Mouse (Mus musculus): ENCODE measurements around the gene Gpr37l1.
"Not testable (repeated sequence)": the region's sequence is repeated elsewhere in the genome, so short reads cannot be mapped to it uniquely, and the experiment has no call there.

Gpr37l1 gene

DNA sequence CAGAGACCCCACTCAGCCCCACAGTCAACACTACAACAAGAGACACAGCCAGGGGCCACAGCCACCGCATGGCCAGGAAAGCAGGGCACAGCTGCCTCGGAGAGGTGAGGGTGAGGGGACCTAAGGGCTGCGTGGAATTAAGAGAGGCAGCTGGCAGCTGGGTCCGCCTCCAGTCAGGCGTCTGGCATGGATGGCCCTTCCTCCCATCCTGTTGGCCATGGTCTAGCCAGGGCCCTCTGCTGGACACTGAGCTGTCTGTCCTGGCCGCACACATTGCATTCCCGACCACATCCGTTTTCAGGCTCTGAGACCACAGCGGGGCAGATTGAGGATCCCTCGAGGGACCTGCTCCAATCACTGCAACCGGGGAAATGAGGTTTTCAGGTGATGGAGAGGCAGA is at the start of gene Gpr37l1:
TSS of gene Gpr37l1 (minus strand) at position 247 of the 400 bp plus-strand sequence.
- peak; percentile 62 to 72 for DNase-seq

DNA sequence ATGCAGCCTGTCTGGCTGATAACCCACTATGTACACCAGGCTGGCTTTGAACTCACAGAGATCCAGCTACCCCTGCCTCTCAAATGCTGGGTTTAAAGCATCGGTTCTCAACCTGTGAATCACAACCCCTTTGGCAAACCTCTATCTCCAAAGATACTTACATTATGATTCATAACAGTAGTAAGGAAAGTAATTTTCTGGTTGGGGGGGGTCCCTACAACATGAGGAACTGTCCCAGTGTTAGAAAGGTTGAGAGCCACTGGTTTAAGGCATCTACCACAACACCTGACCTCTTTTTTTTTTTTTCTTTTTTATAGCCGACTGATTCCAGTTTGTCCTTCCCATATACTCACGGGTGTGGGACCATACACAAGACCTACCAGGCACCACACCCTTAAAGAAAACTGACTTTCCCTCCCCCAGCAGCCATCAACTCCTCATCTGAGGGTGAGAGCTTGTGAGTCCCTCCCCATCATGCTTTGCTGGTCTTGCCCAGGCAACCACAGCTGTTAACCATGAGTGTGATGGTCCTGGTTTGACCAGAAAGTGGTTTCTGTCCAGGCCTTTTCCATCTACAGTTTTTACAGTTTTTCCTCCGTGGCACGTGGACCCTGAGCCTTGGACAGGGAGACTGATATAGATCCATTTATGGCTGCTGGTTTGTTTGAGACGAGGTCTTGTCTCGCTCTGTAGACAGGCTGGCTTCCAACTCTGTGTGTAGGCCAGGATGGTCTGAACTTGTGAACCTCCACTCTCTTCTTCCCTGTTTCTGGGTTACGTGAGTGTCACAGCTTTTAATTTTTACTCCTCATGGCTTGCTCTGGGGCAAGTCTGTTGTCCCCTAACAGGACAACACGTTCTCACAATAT is 46.5 kb upstream of the Gpr37l1 start:
- DNase-seq: no peak

DNA sequence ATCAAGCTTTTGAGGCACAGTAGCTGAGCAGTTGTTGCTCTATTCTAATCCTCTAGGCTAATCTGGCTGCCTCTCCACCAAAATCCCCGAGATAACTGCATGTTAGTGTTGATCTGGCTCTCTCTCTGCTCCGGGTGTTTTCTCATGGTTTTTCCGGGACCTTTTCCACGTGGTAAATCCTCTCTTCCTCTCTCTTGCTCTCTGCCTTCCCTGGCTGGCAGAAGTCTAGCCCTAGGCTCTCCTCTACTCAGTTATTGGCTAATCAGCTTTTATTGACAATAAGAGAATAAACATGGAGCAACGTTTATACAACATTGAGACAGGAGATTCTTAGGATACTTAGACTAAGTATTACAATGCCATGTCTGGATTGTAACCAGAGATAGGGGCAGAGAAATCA is 42.9 kb upstream of the Gpr37l1 start:
- DNase-seq: no peak

DNA sequence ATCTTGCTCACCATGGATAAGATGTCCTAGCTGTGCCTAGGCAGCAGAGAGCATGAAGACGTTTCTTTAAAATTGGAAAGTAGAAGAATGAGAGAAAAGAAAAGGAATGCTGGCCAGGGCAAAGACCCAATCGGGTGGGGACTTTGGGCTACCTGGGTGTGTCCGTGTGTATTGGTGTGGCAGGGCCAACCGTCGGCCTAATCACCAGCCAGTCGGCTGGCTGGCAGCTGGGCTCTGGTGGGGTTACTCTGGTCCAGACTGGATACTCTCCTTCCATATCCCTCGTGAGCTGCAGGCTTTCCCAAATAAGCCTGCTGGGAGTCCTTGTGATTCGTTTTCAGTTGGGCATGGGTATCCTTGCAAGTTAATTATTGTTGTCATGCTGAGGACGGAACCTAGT is 41.2 kb upstream of the Gpr37l1 start:
- no peak for DNase-seq

DNA sequence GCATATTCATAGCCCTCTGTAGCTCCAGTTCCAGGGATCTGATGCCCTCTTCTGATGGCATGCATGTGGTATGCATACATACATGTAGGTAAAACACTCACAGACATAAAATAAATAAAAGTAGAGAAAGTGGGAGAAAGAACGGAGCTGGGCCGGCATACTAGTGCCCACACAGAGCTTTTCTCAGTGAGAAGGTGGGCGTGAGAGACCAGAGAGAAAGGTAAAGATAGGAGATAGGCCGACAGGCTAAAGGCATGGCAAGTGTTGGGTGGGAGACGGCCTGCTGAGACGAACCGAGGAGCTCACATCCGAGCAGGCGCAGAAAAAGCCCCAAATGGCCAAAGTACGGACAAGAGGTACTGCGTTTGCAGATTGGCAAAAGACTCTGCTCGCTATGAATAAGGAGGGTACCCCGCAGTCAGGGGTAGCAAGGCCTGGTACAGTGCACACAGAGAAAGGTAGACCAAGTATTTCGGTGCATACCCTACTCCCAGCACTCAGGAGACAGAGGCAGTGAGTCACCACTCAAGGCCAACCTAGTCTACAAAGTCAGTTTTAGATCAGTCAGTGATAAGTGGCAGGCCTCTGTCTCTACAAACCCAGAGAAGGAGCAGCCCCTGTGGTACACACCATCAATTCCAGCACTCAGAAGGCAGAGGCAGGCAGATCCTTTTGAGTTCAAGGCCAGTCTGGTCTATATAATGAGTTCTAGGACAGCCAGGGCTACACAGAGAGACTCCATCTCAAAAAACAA is 39.3 kb upstream of the Gpr37l1 start:
- no peak for DNase-seq

DNA sequence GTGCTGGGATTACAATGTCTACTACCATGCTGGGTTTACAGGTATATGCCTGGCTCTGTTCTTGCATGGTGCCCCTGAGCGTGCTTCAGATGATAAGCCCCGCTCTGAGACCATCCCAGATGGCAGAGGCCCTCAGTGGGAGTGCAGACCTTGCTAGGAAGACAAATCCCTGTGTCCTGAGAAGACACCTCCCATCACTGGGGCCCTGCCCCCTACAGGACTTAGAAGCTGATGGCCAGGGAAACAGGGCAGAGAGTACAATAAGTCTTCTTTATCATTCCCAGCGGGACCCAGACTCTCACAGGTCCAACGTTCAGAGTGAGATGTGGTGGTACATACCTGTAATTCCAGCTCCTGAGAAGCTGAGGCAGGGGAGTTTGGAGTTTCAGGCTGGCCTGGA is 37.8 kb upstream of the Gpr37l1 start:
- DNase-seq: no peak

DNA sequence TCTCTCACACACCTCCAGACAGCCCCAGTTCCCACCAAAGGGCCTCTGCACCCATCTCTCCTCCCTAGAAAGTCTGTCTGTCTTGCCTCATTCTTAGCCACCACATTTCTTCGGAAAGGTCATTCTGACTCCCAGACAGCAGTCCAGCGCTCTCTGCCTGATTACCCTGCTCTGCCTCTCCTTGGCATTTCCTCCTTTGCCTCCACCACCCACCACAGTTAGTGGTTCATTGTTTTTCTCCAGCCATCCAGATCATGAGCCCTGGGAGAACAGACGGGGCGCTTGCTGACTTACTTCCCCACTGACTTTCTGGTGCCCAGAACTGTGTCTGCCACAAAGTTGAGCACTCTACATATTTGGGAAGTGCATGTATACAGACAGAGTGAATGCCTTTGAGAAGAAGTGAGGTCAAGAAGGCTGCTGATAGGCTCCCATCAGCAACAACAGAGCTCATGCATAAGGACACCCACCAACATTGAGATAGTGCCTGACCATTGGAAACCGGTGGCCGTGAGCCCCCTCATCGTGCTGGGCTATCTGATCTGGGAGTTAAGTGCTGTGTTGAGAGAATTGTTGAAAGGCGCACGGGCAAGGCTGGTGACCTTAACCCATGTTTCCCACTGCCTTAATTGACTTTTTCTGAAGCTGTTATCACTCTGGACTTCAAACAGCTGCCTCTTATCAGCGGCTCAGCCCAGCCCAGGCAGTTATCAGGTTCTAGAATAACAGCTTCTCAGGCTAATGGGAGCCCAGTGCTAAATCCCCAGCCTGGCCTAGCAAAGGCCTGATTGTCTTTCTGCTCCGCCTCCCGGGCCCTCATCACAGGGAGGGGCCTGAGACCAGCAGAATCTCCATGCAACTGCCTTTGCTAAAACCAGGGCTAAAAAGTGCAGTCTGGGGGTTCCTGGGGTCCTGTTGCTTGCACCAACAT is 37.0 kb upstream of the Gpr37l1 start:
- no peak for DNase-seq

DNA sequence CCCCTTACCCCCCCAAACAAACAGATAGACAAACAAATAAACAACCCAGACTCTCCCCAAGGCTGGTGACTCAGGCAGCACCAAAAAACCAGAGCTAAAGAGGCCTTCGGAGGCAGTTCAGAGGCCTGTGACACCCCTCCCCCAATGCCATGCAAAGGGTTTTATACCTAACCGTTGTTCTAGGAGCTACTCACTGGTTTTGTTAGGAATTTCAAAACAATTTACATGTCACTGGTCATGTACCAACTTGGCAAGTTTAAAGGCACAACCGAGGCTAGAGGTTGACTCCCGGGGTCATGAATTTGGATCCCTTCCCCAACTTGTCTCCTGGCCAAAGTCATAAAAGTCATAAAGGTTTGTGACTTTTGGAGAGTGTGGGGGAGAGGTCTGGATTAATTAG is 32.9 kb upstream of the Gpr37l1 start:
- DNase-seq: no peak

DNA sequence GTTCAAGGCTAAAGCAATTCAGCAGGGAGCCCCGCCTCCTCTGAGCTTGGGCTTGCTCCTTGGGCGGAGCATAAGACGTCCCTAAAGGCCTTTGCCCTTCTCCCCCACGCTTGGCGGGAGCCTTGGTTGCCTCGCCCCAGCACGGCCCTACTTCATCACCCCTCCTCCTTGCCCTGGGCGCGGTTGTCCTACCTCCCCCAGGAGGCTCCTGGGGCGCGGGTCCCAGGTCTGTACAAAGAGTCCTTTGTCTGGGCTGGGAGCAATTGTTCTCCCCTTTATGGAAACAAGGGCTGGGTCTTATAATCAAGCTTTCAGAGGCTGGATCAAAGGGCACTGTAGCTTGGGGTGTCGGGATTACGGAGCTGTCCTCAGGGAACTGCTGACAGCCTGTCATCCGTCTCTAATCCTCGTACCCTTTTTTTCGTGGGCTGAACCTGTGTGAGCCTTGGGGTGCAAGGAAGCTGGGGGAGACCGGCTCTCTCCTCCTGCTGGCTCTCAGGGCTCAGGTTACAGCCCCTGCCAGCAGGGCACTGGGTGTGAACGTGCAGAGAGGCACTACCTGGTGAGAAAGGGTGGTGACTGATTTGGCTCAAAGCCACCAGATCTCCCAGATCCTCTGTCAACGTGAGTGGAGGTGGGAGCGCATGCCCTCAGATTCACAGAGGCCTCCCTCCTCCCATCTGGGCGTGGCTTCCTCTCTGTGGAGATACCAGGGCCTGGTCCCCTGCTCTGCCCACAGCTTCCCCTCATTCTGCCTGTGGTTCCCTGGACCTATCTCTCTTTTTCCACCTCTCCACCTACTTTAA is 31.7 kb upstream of the Gpr37l1 start:
- no peak for DNase-seq

DNA sequence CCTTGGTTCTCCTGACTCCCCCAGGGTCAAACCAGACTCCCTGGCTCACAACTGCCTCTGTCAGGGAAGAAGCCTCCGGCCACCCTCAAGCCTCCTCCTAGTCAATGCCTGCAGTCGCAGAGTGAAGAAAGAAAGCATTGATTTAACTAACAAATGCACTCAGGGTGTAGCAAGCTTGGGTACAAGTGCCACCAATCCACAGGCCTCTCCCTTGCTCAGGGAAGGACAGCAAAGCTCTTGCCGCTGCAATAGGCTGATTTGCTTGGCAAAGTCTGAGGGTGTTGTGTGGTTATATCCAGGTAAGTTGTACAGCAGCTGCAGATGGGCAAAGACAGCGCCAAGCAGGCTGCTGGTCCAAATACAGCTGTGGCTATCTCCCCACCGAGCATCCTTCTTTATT is 30.9 kb upstream of the Gpr37l1 start:
- no peak for DNase-seq

DNA sequence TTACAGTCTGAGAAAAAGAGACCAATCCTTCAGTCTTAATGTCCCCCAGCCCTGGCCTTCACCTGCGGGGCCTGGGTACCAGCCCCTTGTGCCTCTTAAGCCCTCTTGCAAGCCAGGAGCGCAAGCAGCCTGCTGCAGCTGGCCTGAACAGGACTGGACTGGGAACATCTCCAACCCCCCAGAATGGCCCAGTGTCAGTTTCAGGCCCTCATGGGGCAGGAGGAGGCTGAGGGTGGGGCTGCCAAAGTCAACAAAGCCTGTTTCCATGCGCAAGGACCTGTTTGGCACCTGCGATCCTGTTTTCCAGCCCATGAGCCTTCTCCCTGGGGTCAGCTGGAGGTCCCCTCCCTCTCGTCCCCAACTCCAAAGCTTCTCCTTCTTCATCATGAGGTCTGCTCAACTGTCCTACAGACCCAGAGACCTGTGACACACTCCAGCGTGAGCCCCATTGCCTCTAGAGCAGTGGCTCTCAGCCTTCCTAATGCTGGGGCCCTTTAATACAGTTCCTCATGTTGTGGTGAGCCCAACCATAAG is 28.5 kb upstream of the Gpr37l1 start:
- no peak for DNase-seq

DNA sequence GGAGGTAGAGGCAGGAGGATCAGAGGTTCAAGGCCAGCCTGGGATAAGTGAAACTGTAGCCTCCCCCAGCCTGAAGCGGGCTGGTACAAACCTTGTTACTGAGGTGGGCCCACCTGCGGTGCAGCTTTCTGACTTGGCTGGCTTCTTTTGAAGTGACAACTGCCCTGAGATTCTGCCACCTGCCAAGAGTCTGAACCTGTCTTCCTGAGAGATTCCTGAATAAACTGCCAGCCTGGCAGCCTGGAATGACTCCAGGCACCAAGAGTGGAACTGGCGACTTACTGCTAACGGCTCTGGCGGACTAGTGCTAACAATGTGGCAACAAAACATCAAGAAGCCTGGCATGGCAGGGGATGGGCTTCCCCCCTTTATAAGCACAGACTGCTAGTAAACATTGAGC is 26.9 kb upstream of the Gpr37l1 start:
- DNase-seq: peak; percentile 78 to 85

DNA sequence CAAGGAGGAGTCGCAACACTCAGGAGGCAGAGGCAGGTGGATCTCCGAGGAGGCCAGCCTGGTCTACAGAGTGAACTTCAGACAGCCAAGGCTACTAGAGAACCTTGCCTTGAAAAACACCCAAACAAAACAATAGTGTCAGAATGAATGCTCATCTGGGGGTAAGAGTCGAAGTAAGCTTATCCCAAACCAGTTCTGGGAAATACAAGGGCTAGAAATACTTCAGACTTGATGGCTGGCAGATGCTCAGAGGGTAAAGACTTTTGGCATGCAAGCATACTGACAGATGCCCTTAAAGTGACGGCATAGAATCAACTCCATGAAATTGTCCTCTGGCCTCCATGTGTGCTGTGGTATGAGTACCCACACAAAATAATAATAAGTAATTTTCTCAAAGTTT is 21.7 kb upstream of the Gpr37l1 start:
- DNase-seq: no peak

DNA sequence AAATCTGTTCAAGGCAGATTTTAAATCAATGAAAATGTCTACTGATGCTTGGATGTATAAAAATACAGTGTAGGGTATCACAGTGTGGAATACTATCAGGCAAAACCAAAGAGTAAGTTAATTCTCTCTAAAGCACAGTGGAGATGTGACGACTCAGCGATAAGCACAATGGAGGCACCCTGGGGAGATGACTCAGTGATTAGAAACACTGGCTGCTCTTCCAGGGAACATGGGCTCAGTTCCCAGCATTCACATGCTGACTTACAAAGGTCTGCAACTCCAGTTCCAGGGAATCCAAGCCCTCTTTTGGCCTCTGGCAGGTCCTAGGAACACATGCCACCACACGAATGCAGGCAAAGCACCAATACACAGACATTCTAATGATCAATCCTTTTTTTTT is 20.7 kb upstream of the Gpr37l1 start:
- peak; percentile 47 to 50 for DNase-seq

DNA sequence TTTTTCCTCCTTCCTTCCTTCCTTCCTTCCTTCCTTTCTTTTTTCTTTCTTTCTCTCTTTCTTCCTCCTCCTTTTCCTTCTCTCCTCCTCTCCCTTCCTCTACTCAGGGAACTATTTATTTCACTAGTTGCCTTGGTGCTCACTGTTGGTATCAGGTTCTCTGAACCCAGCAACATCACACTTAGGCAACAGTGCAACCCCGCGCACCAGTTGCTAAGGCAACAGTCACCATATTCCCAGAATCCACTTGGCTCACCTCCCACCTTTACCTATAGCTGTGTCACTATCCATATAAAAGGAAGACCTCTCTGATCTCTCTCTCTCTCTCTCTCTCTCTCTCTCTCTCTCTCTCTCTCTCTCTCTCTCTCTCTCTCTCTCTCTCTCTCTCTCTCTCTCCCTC is 19.5 kb upstream of the Gpr37l1 start:
- DNase-seq: not testable (repeated sequence)

DNA sequence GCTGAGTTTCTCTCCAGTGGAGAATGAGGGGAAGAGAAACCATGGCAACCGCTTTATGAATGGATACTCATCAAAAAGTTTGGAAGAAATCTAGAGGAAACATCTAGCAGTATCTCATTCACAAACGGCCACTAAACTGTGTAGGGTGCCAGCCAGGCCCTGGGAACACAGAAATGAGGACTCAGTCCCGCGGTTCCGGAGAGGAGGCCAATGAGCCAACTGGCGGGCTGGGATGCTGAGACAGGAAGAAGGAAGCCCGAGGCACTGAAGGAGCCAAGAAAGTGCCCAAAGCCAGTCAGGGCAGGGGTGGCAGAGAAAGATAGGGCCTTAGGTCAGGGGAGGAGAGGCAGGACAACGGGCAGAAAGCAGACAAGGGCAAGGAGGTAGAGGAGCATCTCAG is 18.9 kb upstream of the Gpr37l1 start:
- peak; percentile 39 to 45 for DNase-seq

DNA sequence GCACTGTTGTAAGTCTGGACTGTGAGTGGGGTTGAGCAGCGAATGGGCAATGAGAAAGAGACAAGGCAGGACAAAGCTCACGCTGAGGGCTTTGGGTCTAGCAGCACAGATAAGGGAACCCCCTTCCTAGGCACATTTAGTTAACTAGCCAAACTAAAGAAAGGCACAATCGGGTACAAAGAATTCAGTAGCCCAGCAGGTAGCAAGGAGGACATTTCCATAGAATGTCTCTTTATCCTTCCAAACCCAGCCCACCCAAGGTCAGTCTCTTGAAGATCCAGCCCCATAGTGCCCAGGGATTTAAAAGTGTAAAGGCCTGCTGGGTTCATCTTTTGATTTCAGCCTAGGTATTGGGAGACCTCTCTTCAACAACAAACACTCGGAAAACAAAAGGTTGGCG is 18.5 kb upstream of the Gpr37l1 start:
- DNase-seq: no peak

DNA sequence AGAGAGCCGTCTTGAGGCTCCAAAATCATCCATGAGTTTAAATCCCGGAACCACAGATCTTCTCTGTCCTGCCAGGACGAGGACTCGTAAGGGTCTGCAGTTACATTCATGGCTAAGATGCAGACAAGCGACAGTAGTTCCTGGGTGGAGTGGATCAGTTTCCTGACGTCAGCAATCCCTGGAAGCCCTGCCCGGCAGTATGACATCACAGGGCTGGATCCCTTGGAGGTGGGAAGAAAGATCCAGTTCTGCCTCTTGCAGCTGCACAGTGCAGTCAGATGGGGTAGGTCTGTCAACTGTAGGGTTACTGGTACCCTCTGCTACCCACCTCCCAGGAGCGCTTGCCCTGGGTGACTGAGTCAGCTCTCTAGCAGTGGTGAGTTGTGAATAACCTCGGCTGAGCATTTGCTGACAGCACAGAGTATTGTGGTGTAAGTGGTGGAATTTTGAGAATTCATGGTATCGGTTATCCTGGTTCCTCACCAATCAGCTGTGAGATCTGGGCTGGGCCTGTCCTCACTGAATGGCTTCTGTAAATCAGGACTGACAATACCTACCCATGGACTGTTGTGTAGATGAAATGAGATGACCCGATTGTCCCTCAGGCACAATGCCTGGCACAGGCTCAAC is 16.6 kb upstream of the Gpr37l1 start:
- no peak for DNase-seq

DNA sequence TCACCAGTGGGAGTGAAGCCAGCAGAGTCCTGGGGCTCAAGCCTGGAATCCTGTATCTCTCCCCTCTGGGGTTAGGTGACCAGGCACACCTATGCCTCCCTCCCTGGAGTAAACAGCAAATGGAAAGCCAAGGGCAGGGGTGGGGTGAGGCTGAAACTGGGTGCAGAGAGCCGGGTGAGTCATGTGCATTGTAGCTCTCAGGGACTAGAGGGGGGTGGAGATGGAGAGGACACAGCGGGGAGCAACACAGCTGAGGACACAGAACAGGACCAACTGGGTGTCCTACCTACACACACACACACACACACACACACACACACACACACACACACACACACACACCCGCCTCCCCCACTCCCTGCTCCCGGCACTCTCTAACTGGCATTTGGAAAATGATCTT is 16.0 kb upstream of the Gpr37l1 start:
- no peak for DNase-seq

DNA sequence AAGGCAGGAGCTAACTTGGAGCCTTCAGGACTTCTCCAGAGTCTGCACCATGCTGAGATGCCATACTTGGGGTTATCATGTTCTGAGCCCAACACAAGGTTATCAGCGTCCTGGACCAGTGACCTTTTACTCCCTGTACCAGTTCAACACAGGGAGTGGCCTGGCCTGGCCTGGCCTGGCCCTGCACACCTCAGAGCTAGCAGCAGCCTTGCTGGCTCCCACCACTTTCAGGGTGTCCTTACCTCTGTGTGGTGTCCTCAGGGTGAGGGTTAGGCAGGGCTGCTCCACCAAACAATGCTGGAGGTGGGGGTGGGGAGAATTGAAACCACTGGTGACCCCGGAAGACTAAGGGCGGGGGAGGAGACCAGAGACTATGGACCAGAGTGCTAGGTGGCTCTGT is 15.5 kb upstream of the Gpr37l1 start:
- DNase-seq: no peak

DNA sequence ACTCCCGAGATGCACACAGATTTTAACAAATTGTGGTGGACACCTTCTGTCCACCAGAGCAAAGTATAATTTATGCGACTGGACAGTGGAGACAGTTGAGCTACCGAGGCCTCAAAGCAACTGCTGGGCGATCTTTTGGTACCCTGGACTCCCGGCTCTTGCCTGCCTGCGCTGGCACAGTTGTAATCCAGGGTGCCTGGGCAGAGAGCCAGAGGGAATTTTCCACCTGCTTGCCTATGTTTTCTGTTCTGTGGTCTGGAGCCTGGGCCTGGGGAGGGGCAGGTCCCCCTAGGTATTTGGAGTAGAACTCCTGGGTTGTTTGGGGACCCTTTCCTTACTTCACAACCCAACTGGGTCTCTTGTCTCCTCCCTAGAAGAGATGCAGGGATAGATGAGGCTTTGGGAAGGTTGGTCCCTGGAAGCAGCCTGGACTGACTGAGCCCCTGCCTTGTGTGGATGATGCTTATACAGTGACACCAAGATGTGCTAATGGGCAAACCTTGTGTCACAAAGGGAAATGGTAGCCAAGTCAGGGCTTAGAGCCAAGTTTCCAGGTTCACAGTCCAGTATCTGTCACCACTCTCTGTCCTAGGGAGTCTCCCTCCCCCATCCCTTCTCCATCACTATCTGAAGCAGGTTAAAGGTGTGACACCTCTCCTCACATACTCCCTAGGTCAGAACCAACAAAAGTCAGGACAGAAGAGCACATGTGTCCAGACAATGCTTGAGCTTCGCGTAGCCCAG is 14.6 kb upstream of the Gpr37l1 start:
- DNase-seq: peak; percentile 64 to 69
